Mouse (Mus musculus): Measurements from ENCODE around the gene Hist1h2ak. TPM values are rescaled to one million over a fixed set of nuclear protein-coding genes. Genes with fewer than 3 reads are reported as not detected.

Gene Hist1h2ak
- total and polyA plus RNA-seq, 3 experiments: 6.2 to 1,125 (median 16.6) TPM

- no peak overlapping the region for H3K27ac ChIP-seq (ENCODE audit: insufficient read depth, low read depth)
- no peak overlapping the region for H3K4me2 ChIP-seq (ENCODE audit: insufficient read depth, low read depth, poor library complexity, severe bottlenecking)
- no peaks in the 10 kb centered on the region for H3K36me3 ChIP-seq (replicated peaks in 1 of 2; ENCODE audit: control insufficient read depth in 1 of 2, insufficient read depth in 1 of 2, low read length in 1 of 2)
- in situ Hi-C loops (cut with MboI; ENCODE audit: low pct_ligation_motif_present, low pct_unique_long_range_greater_than_20kb, low sequenced_read_pairs) (loop anchor here (25.0 kb wide), 1 partner anchor 1833 kb away; the partner anchor contains the start of genes Hist1h1d, Hist1h2ad, Hist1h2ae and Hist1h2bf), dilution Hi-C loops (cut with MboI; ENCODE audit: extremely low pct_ligation_motif_present, extremely low pct_unique_long_range_greater_than_20kb, low sequenced_read_pairs) (no loop called here)
- H3K27me3 ChIP-seq (replicated peaks): no peaks in the 10 kb centered on the region
- no peaks in the 10 kb centered on the region for H3K79me2 ChIP-seq (replicated peaks; ENCODE audit: control insufficient read depth, extremely low read depth, insufficient read depth, poor library complexity, severe bottlenecking)
- H3K4me1 ChIP-seq (ENCODE audit: control insufficient read depth in 1 of 2, insufficient read depth in 2 of 2): peaks cover 7 to 18% of the 10 kb centered on the region in 2 experiments; a peak in 3 of 4 replicates
- H3K9me3 ChIP-seq (replicated peaks; ENCODE audit: low read length): no peaks in the 10 kb centered on the region
- no peak overlapping the region for H3K4me3 ChIP-seq (replicated peaks in 1 of 3; ENCODE audit: low read depth in 2 of 3, low read length in 2 of 3, poor library complexity in 1 of 3)
- no peak for DNase-seq (ENCODE audit: extremely low read depth)
- no peak overlapping the region for H3K9ac ChIP-seq (ENCODE audit: insufficient read depth, low read depth)
- no peak for TF ChIP-seq SMC3 (IDR thresholded peaks at IDR 0.05; ENCODE audit: low read depth, low read length)
- no peak for TF ChIP-seq RAD21 (IDR thresholded peaks at IDR 0.05; ENCODE audit: low read depth, low read length)
- TF ChIP-seq SIN3A (IDR thresholded peaks at IDR 0.05; ENCODE audit: low read length): no peak
- no peak for TF ChIP-seq MXI1 (IDR thresholded peaks at IDR 0.05; ENCODE audit: low read depth, low read length)
- TF ChIP-seq TBP (conservative IDR thresholded peaks at IDR 0.05; ENCODE audit: low read depth, low read length): no peak
Observed at GRCm38 (mm10) chr13:21729544-21729943, 24.1 kb downstream of the Hist1h2ak start.

GRCm38 (mm10) chr13:21727948-21728572 is 25.6 kb downstream of the Hist1h2ak start:
- DNase-seq (ENCODE audit: extremely low read depth): no peak
- no peak for TF ChIP-seq EP300 (IDR thresholded peaks at IDR 0.05; ENCODE audit: low read length)
- TF ChIP-seq ELF1 (IDR thresholded peaks at IDR 0.05; ENCODE audit: low read depth, low read length): no peak
- TF ChIP-seq GABPA (IDR thresholded peaks at IDR 0.05; ENCODE audit: insufficient replicate concordance, low read depth, low read length): no peak
- TF ChIP-seq RAD21 (IDR thresholded peaks at IDR 0.05; ENCODE audit: low read depth, low read length): no peak
- TF ChIP-seq TCF12 (IDR thresholded peaks at IDR 0.05; ENCODE audit: low read depth, low read length): no peak
- no peak for TF ChIP-seq NELFE (IDR thresholded peaks at IDR 0.05; ENCODE audit: low read depth, low read length)
- no peak for TF ChIP-seq MYC (IDR thresholded peaks at IDR 0.05; ENCODE audit: low read depth, low read length)
- TF ChIP-seq HCFC1 (IDR thresholded peaks at IDR 0.05; ENCODE audit: low read depth, low read length): no peak
- no peak for TF ChIP-seq JUN (IDR thresholded peaks at IDR 0.05; ENCODE audit: insufficient read depth, low read depth, low read length)
- no peak for TF ChIP-seq ETS1 (conservative IDR thresholded peaks at IDR 0.05; ENCODE audit: low read depth, low read length)
- TF ChIP-seq ZKSCAN1 (IDR thresholded peaks at IDR 0.05; ENCODE audit: borderline replicate concordance, low read depth, low read length): no peak
- no peak for TF ChIP-seq SMC3 (IDR thresholded peaks at IDR 0.05; ENCODE audit: low read depth, low read length)
- TF ChIP-seq TBP (conservative IDR thresholded peaks at IDR 0.05; ENCODE audit: low read depth, low read length): no peak
- no peak for TF ChIP-seq ZMIZ1 (IDR thresholded peaks at IDR 0.05; ENCODE audit: low read depth, low read length)
- Histone ChIP-seq H3K4me3 (replicated peaks in 1 of 3; ENCODE audit: low read depth in 2 of 3, low read length in 2 of 3, poor library complexity in 1 of 3) (no peak overlapping the region), H3K36me3 (replicated peaks in 1 of 2; ENCODE audit: control insufficient read depth in 1 of 2, insufficient read depth in 1 of 2, low read length in 1 of 2) (no peaks in the 10 kb centered on the region), H3K4me1 (ENCODE audit: control insufficient read depth in 1 of 2, insufficient read depth in 2 of 2) (peaks cover under 1 to 7% of the 10 kb centered on the region in 2 experiments; a peak in 3 of 4 replicates), H3K27me3 (replicated peaks) (no peaks in the 10 kb centered on the region), H3K79me2 (replicated peaks; ENCODE audit: control insufficient read depth, extremely low read depth, insufficient read depth, poor library complexity, severe bottlenecking) (no peaks in the 10 kb centered on the region), H3K9me3 (replicated peaks; ENCODE audit: low read length) (no peaks in the 10 kb centered on the region), H3K27ac (ENCODE audit: insufficient read depth, low read depth) (no peak overlapping the region), H3K9ac (ENCODE audit: insufficient read depth, low read depth) (no peak overlapping the region), H3K4me2 (ENCODE audit: insufficient read depth, low read depth, poor library complexity, severe bottlenecking) (no peak overlapping the region)
- in situ Hi-C loops (cut with MboI; ENCODE audit: low pct_ligation_motif_present, low pct_unique_long_range_greater_than_20kb, low sequenced_read_pairs): loop anchor here (25.0 kb wide), 1 partner anchor 1834 kb away; the partner anchor contains the start of genes Hist1h1d, Hist1h2ad, Hist1h2ae and Hist1h2bf
- dilution Hi-C loops (cut with MboI; ENCODE audit: extremely low pct_ligation_motif_present, extremely low pct_unique_long_range_greater_than_20kb, low sequenced_read_pairs): no loop called here

Data from CH12.LX (cell line).